Mouse (Mus musculus): ENCODE results near the gene Bpi. TPM values are rescaled to one million over a fixed set of nuclear protein-coding genes. Genes with fewer than 3 reads are reported as not detected.

Gene Bpi
- not detected in 2 replicates for polyA plus RNA-seq (2016; fragmentation: Nextera tagmentation; extraction: Ambion mirVana)

- Histone ChIP-seq H3K4me2 (peak within 1 kb of the TSS; percentile 19; the same call in 1 of the 2 replicates), H3K4me1 (peaks cover 9% of the 10 kb centered on the region; the same call in 1 of the 2 replicates), H3K9me3 (replicated peaks) (no peaks in the 10 kb centered on the region), H3K27ac (no peak within 1 kb of the TSS), H3K9ac (no peak within 1 kb of the TSS), H3K4me3 (no peak within 1 kb of the TSS), H3K36me3 (no peaks in the 10 kb centered on the region), H3K27me3 (replicated peaks) (peaks cover 28% of the 10 kb centered on the region)
- WGBS (ENCODE audit: insufficient replicate concordance), result 25% methylated on average over 18 of the region's 18 CpGs
- ATAC-seq, result peak; percentile 35; the same call in 1 of the 2 replicates
Observed at GRCm38 (mm10) chr2:158258005-158258418, at the start of gene Bpi. Bpi (plus strand) TSS chr2:158258094.

- peaks cover 16% of the 10 kb centered on the region for H3K4me1 ChIP-seq
- no peak for ATAC-seq
- H3K4me2 ChIP-seq, result no peak overlapping the region
Observed at GRCm38 (mm10) chr2:158209776-158210175, 48.1 kb upstream of the Bpi start.

GRCm38 (mm10) chr2:158210503-158210902, 47.4 kb upstream of the Bpi start:
- ATAC-seq, result no peak
- no peak overlapping the region for H3K4me2 ChIP-seq
- H3K27me3 ChIP-seq (replicated peaks), result peaks cover 35% of the 10 kb centered on the region
- no peaks in the 10 kb centered on the region for H3K9me3 ChIP-seq (replicated peaks)
- H3K4me3 ChIP-seq, result no peak overlapping the region
- peaks cover 18% of the 10 kb centered on the region for H3K4me1 ChIP-seq
- WGBS (ENCODE audit: insufficient replicate concordance), result 34% methylated on average over 4 of the region's 4 CpGs
- H3K9ac ChIP-seq, result no peak overlapping the region
- H3K27ac ChIP-seq, result no peak overlapping the region
- no peaks in the 10 kb centered on the region for H3K36me3 ChIP-seq

More at GRCm38 (mm10) chr2:158209776-158210175, 48.1 kb upstream of the Bpi start:
- Histone ChIP-seq H3K36me3 (no peaks in the 10 kb centered on the region), H3K9ac (no peak overlapping the region), H3K27ac (no peak overlapping the region), H3K4me3 (no peak overlapping the region), H3K27me3 (replicated peaks) (peaks cover 35% of the 10 kb centered on the region), H3K9me3 (replicated peaks) (no peaks in the 10 kb centered on the region)
- 28% methylated on average over 9 of the region's 9 CpGs for WGBS (ENCODE audit: insufficient replicate concordance)

GRCm38 (mm10) chr2:158210958-158211357, 46.9 kb upstream of the Bpi start:
- H3K4me2 ChIP-seq, result no peak overlapping the region
- ATAC-seq, result no peak
- no peaks in the 10 kb centered on the region for H3K9me3 ChIP-seq (replicated peaks)
- H3K4me1 ChIP-seq, result peaks cover 23% of the 10 kb centered on the region
- peaks cover 35% of the 10 kb centered on the region for H3K27me3 ChIP-seq (replicated peaks)
- no peak overlapping the region for H3K27ac ChIP-seq
- H3K36me3 ChIP-seq, result no peaks in the 10 kb centered on the region
- WGBS (ENCODE audit: insufficient replicate concordance), result 38% methylated on average over 10 of the region's 10 CpGs
- H3K9ac ChIP-seq, result no peak overlapping the region
- no peak overlapping the region for H3K4me3 ChIP-seq

- H3K36me3 ChIP-seq, result no peaks in the 10 kb centered on the region
- no peak overlapping the region for H3K4me2 ChIP-seq
- no peak overlapping the region for H3K4me3 ChIP-seq
- no peak for ATAC-seq
- H3K27me3 ChIP-seq (replicated peaks), result peaks cover 35% of the 10 kb centered on the region
- no peak overlapping the region for H3K9ac ChIP-seq
- peaks cover 23% of the 10 kb centered on the region for H3K4me1 ChIP-seq
- WGBS (ENCODE audit: insufficient replicate concordance), result 48% methylated on average over 4 of the region's 4 CpGs
- no peaks in the 10 kb centered on the region for H3K9me3 ChIP-seq (replicated peaks)
- no peak overlapping the region for H3K27ac ChIP-seq
Observed at GRCm38 (mm10) chr2:158211764-158212471, 46.0 kb upstream of the Bpi start.

- Histone ChIP-seq H3K27ac (0 out of 2 replicates have a peak overlapping the region, but pooled peaks have one; percentile 37), H3K4me3 (no peak overlapping the region), H3K4me2 (no peak overlapping the region), H3K4me1 (peaks cover 20% of the 10 kb centered on the region), H3K9me3 (replicated peaks) (no peaks in the 10 kb centered on the region), H3K36me3 (no peaks in the 10 kb centered on the region), H3K27me3 (replicated peaks) (peaks cover 17% of the 10 kb centered on the region), H3K9ac (no peak overlapping the region)
- WGBS (ENCODE audit: insufficient replicate concordance), result 41% methylated on average over 9 of the region's 9 CpGs
- ATAC-seq, result no peak
Observed at GRCm38 (mm10) chr2:158215283-158216117, 42.4 kb upstream of the Bpi start.

GRCm38 (mm10) chr2:158216510-158216909, 41.4 kb upstream of the Bpi start:
- no peak overlapping the region for H3K27ac ChIP-seq
- no peaks in the 10 kb centered on the region for H3K36me3 ChIP-seq
- no peak overlapping the region for H3K9ac ChIP-seq
- no peaks in the 10 kb centered on the region for H3K9me3 ChIP-seq (replicated peaks)
- no peak overlapping the region for H3K4me3 ChIP-seq
- H3K27me3 ChIP-seq (replicated peaks), result peaks cover 17% of the 10 kb centered on the region
- 66% methylated on average over 8 of the region's 8 CpGs for WGBS (ENCODE audit: insufficient replicate concordance)
- H3K4me2 ChIP-seq, result no peak overlapping the region
- no peak for ATAC-seq
- H3K4me1 ChIP-seq, result peaks cover 16% of the 10 kb centered on the region

GRCm38 (mm10) chr2:158219562-158219961, 38.3 kb upstream of the Bpi start:
- H3K4me2 ChIP-seq, result no peak overlapping the region
- no peak overlapping the region for H3K27ac ChIP-seq
- H3K9me3 ChIP-seq (replicated peaks), result no peaks in the 10 kb centered on the region
- H3K4me3 ChIP-seq, result no peak overlapping the region
- 71% methylated on average over 2 of the region's 2 CpGs for WGBS (ENCODE audit: insufficient replicate concordance)
- ATAC-seq, result no peak
- H3K4me1 ChIP-seq, result peaks cover 7% of the 10 kb centered on the region; the same call in 1 of the 2 replicates
- 0 out of 2 replicates have a peak, but pooled peaks cover under 1% of the 10 kb centered on the region for H3K27me3 ChIP-seq (replicated peaks)
- H3K36me3 ChIP-seq, result no peaks in the 10 kb centered on the region
- no peak overlapping the region for H3K9ac ChIP-seq

- H3K4me1 ChIP-seq, result no peaks in the 10 kb centered on the region; the same call in 1 of the 2 replicates
- H3K27me3 ChIP-seq (replicated peaks), result peaks cover 15% of the 10 kb centered on the region
- no peak for ATAC-seq
- no peaks in the 10 kb centered on the region for H3K36me3 ChIP-seq
- H3K9ac ChIP-seq, result no peak overlapping the region
- H3K4me2 ChIP-seq, result no peak overlapping the region
- WGBS (ENCODE audit: insufficient replicate concordance), result 61% methylated on average over 9 of the region's 9 CpGs
- no peak overlapping the region for H3K27ac ChIP-seq
- H3K4me3 ChIP-seq, result no peak overlapping the region
- H3K9me3 ChIP-seq (replicated peaks), result no peaks in the 10 kb centered on the region
Observed at GRCm38 (mm10) chr2:158221446-158222084, 36.3 kb upstream of the Bpi start.

- Histone ChIP-seq H3K4me1 (no peaks in the 10 kb centered on the region; the same call in 1 of the 2 replicates), H3K9ac (no peak overlapping the region), H3K27me3 (replicated peaks) (peaks cover 24% of the 10 kb centered on the region), H3K4me2 (no peak overlapping the region), H3K4me3 (no peak overlapping the region), H3K27ac (no peak overlapping the region), H3K9me3 (replicated peaks) (no peaks in the 10 kb centered on the region), H3K36me3 (no peaks in the 10 kb centered on the region)
- WGBS (ENCODE audit: insufficient replicate concordance), result 44% methylated on average over 4 of the region's 4 CpGs
- no peak for ATAC-seq
Observed at GRCm38 (mm10) chr2:158222664-158223063, 35.2 kb upstream of the Bpi start.

GRCm38 (mm10) chr2:158223497-158223896, 34.4 kb upstream of the Bpi start:
- H3K4me1 ChIP-seq, result no peaks in the 10 kb centered on the region; the same call in 1 of the 2 replicates
- no peak for ATAC-seq
- WGBS (ENCODE audit: insufficient replicate concordance), result 49% methylated on average over 3 of the region's 3 CpGs
- no peak overlapping the region for H3K4me2 ChIP-seq
- H3K27ac ChIP-seq, result no peak overlapping the region
- no peak overlapping the region for H3K9ac ChIP-seq
- no peak overlapping the region for H3K4me3 ChIP-seq
- H3K27me3 ChIP-seq (replicated peaks), result peaks cover 32% of the 10 kb centered on the region
- no peaks in the 10 kb centered on the region for H3K9me3 ChIP-seq (replicated peaks)
- H3K36me3 ChIP-seq, result no peaks in the 10 kb centered on the region
